Mouse (Mus musculus) B cell, adult 62 days (primary cell): ENCODE measurements around the gene Rad23b. TPM values are rescaled to one million over a fixed set of nuclear protein-coding genes. Genes with fewer than 3 reads are reported as not detected.

Source experiments
- total RNA-seq: library from RNA; stranded (reverse); gene quantifications from 4 replicates; pipeline ENCODE4 v1.2.4, GENCODE M21; 2023

The Rad23b gene
- 135 to 146 TPM (median 137 TPM) in 4 replicates for total RNA-seq

DNA sequence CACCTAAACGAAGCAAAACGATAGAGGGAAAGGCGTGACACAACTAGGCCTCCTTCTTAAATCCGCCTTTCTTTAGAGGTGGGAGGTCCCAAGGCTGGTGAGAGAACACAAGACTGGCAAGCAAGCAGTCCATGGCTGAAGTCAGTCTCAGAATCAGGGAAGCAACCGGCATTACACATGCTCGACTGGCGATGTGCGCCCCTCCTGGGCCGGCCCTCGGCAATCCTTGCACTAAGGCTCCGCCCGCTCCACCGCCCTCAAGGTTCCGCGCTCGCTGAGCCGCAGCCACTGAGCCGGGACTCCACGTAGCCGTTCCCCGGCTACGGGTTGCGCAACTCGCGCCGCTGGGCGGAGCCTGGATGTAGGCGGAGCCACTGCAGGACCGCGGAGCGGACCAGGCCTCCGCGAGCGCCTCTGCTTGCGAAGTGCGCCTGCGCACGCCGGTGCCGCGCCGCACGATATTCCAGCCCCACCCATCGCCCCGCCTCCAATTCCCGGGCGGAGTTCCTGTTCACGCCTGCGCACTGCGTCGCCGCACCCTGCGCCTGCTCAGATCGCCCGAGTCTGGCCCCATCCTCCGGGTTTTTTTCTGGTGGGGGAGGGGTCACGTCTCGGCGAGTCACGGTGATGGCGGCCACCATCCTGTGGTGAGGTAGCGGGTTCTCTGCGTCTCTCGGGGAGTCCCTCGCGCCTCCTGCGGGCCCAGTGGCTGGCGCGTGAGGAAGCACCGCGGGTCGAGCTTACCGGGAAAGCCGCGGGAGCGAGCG is at the start of gene Rad23b:
Gene Rad23b (plus strand): TSS at position 592 of the 767 bp plus-strand sequence.

Other genes with a start within 250 kb of the Rad23b start
- 386 to 469 TPM (median 415 TPM) in 4 replicates for gene Klf4, start 182.4 kb downstream of the Rad23b start, total RNA-seq